Mouse (Mus musculus) olfactory bulb, adult 2 months (tissue): ENCODE results near the gene Gtf2b.

Experiments
- CTCF ChIP-seq: fragments of 200-500 bp; IDR thresholded peaks from 2 replicates; pipeline ENCODE4 v1.5.1; 2012; ENCODE audit warnings: low read depth, mild to moderate bottlenecking, low read length, moderate library complexity; ENCODE audit not compliant: insufficient read depth
- POLR2A ChIP-seq: fragments of 200-500 bp; IDR thresholded peaks from 2 replicates; pipeline ENCODE4 v1.6.1; 2012; ENCODE audit warnings: mild to moderate bottlenecking, low read depth, low read length, moderate library complexity; ENCODE audit not compliant: insufficient read depth

DNA sequence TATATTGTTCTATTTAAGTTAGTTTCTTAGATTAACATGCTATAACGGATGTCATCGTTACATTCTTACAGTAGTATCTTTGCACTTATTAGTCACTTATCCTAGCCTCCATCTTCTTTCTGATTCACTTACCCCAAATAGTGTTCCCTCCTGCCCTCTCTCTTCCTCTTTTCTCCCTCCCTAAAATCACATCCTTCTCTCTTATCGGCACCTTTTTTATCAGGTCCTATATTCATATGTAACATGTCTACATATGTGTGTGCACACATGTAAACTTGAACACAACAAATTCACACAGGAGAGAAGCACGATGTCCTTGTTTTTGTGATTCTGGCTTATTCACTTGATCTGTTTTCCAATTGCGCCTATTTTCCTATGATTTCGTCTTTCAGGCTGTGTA lies 3.7 kb downstream of the Gtf2b start:
- TF ChIP-seq CTCF = no peak
- TF ChIP-seq POLR2A = no peak
